Mouse (Mus musculus) Muller cell, postnatal 12 days (primary cell): ENCODE measurements at regions not wholly inside any gene's neighbourhood (a gene's known extent, or its start where the extent isn't known, plus 50 kb on each side); places are given as distances from the start of the nearest gene placed in this dataset.

Source experiments
- DNase-seq: peaks from one replicate; pipeline ENCODE4 v3.0.0-alpha.2; 2015; ENCODE audit errors: inconsistent ontology term

GRCm38 (mm10) chr3:28183061-28183762, 79.8 kb upstream of the Tnik start:
- DNase-seq = no peak

- peak; percentile 73 for DNase-seq
Observed at GRCm38 (mm10) chr3:28185518-28185917, 77.5 kb upstream of the Tnik start.

GRCm38 (mm10) chr3:28185918-28186317, 77.1 kb upstream of the Tnik start:
- no peak for DNase-seq

- DNase-seq = no peak
Observed at GRCm38 (mm10) chr3:28189371-28189770, 73.6 kb upstream of the Tnik start.

- DNase-seq = no peak
Observed at GRCm38 (mm10) chr3:28190243-28190642, 72.8 kb upstream of the Tnik start.

GRCm38 (mm10) chr3:28194388-28194970, 68.5 kb upstream of the Tnik start:
- no peak for DNase-seq

GRCm38 (mm10) chr3:28196786-28197185, 66.2 kb upstream of the Tnik start:
- peak; percentile 71 for DNase-seq

GRCm38 (mm10) chr3:28209304-28209703, 53.7 kb upstream of the Tnik start:
- DNase-seq = no peak

GRCm38 (mm10) chr3:28210847-28211803, 51.9 kb upstream of the Tnik start:
- DNase-seq = peak; percentile 68
